Mouse (Mus musculus) heart, adult 2 months (tissue): ENCODE measurements around the gene Mlec. TPM values are rescaled to one million over a fixed set of nuclear protein-coding genes. Genes with fewer than 3 reads are reported as not detected.
"Not testable (repeated sequence)": the region's sequence is repeated elsewhere in the genome, so short reads cannot be mapped to it uniquely, and the experiment has no call there.

ENCODE experiments used
- DNase-seq, 2 experiments: peaks; one replicate each; pipeline ENCODE4 v3.0.0; 2021
- H3K27ac ChIP-seq: fragments of 200-600 bp; 2 replicates; pipeline ENCODE4 v1.8.1; 2022
- H3K27me3 ChIP-seq: fragments of 200-500 bp; 2 replicates; pipeline ENCODE4 v1.6.1; 2012; ENCODE audit warnings: mild to moderate bottlenecking, low read length, inconsistent platforms, mixed read lengths; ENCODE audit not compliant: control insufficient read depth, insufficient read depth
- H3K36me3 ChIP-seq: fragments of 200-500 bp; 2 replicates; pipeline ENCODE4 v1.6.1; 2012; ENCODE audit warnings: low read length, inconsistent platforms; ENCODE audit not compliant: control insufficient read depth, insufficient read depth
- H3K4me1 ChIP-seq: fragments of 200-500 bp; 2 replicates; pipeline ENCODE4 v1.6.1; 2011; ENCODE audit warnings: low read length; ENCODE audit not compliant: control insufficient read depth, insufficient read depth
- H3K4me3 ChIP-seq: fragments of 200-600 bp; 2 replicates; pipeline ENCODE4 v1.8.1; 2022
- H3K79me2 ChIP-seq: fragments of 200-500 bp; replicated peaks from 2 replicates; pipeline ENCODE4 v1.6.1; 2012; ENCODE audit warnings: mild to moderate bottlenecking, inconsistent platforms, low read length, moderate library complexity, mixed read lengths; ENCODE audit not compliant: control insufficient read depth, insufficient read depth
- H3K9ac ChIP-seq: fragments of 200-500 bp; 2 replicates; pipeline ENCODE4 v1.6.1; 2012; ENCODE audit warnings: low read depth, mild to moderate bottlenecking, control low read depth, inconsistent platforms, low read length, mixed read lengths
- CTCF ChIP-seq: fragments of 200-600 bp; IDR thresholded peaks from 2 replicates; pipeline ENCODE4 v1.8.1; 2022; ENCODE audit warnings: antibody characterized with exemption, mild to moderate bottlenecking, moderate library complexity
- EP300 ChIP-seq: fragments of 200-500 bp; IDR thresholded peaks from 2 replicates; pipeline ENCODE4 v1.6.1; 2011; ENCODE audit warnings: low read depth, low read length, control low read depth; ENCODE audit not compliant: insufficient read depth
- POLR2A ChIP-seq: fragments of 200-500 bp; IDR thresholded peaks from 2 replicates; pipeline ENCODE4 v1.6.1; 2011; ENCODE audit warnings: mild to moderate bottlenecking, low read depth, low read length, control low read depth; ENCODE audit not compliant: insufficient read depth
- WGBS: fragments of 180-500 bp; shearing (Covaris S2); methylation state at CpG from one replicate; pipeline ENCODE4 v1.1.7; 2018; 5-methylcytosine and 5-hydroxymethylcytosine counted together
- intact Hi-C: fragments of 180-260 bp; cut with DNase I; formaldehyde crosslinking; loops from one replicate; pipeline ENCODE4 v1.15.1; 2025
- polyA plus RNA-seq: library from polyadenylated mRNA; depleted of rRNA; stranded (reverse); fragments of >200 nt; gene quantifications from 2 replicates; pipeline ENCODE4 v1.2.3, GENCODE M21; 2012
- total RNA-seq, 2 experiments: library from RNA; stranded (reverse); gene quantifications; 2 replicates each; pipeline ENCODE4 v1.2.3; 2021

Mlec gene
- total and polyA plus RNA-seq, 3 experiments: 40.4 to 80.6 (median 74.6) TPM

GRCm38 (mm10) chr5:115149675-115150459 is 8.1 kb downstream of the Mlec start:
- Histone ChIP-seq H3K4me1 (peaks cover 18% of the 10 kb centered on the region), H3K9ac (no peak overlapping the region), H3K4me3 (no peak overlapping the region), H3K79me2 (peaks cover 4% of the 10 kb centered on the region; the same call in 1 of the 2 replicates), H3K36me3 (0 out of 2 replicates have a peak, but pooled peaks cover 4% of the 10 kb centered on the region), H3K27me3 (no peaks in the 10 kb centered on the region), H3K27ac (no peak overlapping the region)
- TF ChIP-seq EP300 (no peak), POLR2A (no peak), CTCF (no peak)
- DNase-seq: peak in 1 of 2 experiments; percentile 12
- 93% methylated on average over 14 of the region's 14 CpGs for WGBS
- intact Hi-C loops: no loop called here

- H3K4me3 ChIP-seq, H3K27me3 ChIP-seq, intact Hi-C loops, H3K79me2 ChIP-seq, DNase-seq, H3K9ac ChIP-seq, H3K27ac ChIP-seq, H3K36me3 ChIP-seq: not testable (repeated sequence)
- no CpG with 5 or more reads among the region's 1 CpGs for WGBS
- peaks cover 17% of the 10 kb centered on the region for H3K4me1 ChIP-seq
Measured at GRCm38 (mm10) chr5:115148872-115149271, 9.1 kb downstream of the Mlec start.

- no peak overlapping the region for H3K27ac ChIP-seq
- 91% methylated on average over 8 of the region's 8 CpGs for WGBS
- no peak overlapping the region for H3K9ac ChIP-seq
- 0 out of 2 replicates have a peak, but pooled peaks cover under 1% of the 10 kb centered on the region for H3K79me2 ChIP-seq
- TF ChIP-seq POLR2A (no peak), EP300 (no peak), CTCF (no peak)
- peaks cover 21% of the 10 kb centered on the region for H3K4me1 ChIP-seq
- intact Hi-C loops: no loop called here
- H3K27me3 ChIP-seq: no peaks in the 10 kb centered on the region
- 0 out of 2 replicates have a peak, but pooled peaks cover 4% of the 10 kb centered on the region for H3K36me3 ChIP-seq
- DNase-seq: no peak
- no peak overlapping the region for H3K4me3 ChIP-seq
Measured at GRCm38 (mm10) chr5:115148378-115148777, 9.6 kb downstream of the Mlec start.

GRCm38 (mm10) chr5:115147388-115147787 is 10.6 kb downstream of the Mlec start:
- Histone ChIP-seq H3K79me2 (no peaks in the 10 kb centered on the region), H3K27ac (peak overlapping the region; percentile 78), H3K4me1 (peaks cover 20% of the 10 kb centered on the region), H3K4me3 (no peak overlapping the region), H3K9ac (no peak overlapping the region), H3K36me3 (0 out of 2 replicates have a peak, but pooled peaks cover 4% of the 10 kb centered on the region), H3K27me3 (no peaks in the 10 kb centered on the region)
- intact Hi-C loops: no loop called here
- TF ChIP-seq POLR2A (no peak), EP300 (no peak), CTCF (no peak)
- 67% methylated on average over 3 of the region's 3 CpGs for WGBS
- peak in 1 of 2 experiments; percentile 12 for DNase-seq

- Histone ChIP-seq H3K4me1 (peaks cover 19% of the 10 kb centered on the region), H3K36me3 (0 out of 2 replicates have a peak, but pooled peaks cover 4% of the 10 kb centered on the region), H3K27ac (peak overlapping the region; percentile 78), H3K4me3 (no peak overlapping the region), H3K27me3 (no peaks in the 10 kb centered on the region), H3K79me2 (no peaks in the 10 kb centered on the region), H3K9ac (no peak overlapping the region)
- intact Hi-C loops: no loop called here
- peak in 1 of 2 experiments; percentile 12 for DNase-seq
- TF ChIP-seq EP300: no peak
- TF ChIP-seq POLR2A: no peak
- no peak for TF ChIP-seq CTCF
Measured at GRCm38 (mm10) chr5:115146747-115147130, 11.2 kb downstream of the Mlec start.

- H3K27ac ChIP-seq: peak overlapping the region; percentile 78
- peaks cover 16% of the 10 kb centered on the region for H3K4me1 ChIP-seq
- 53% methylated on average over 6 of the region's 6 CpGs for WGBS
- TF ChIP-seq CTCF (no peak), EP300 (no peak), POLR2A (no peak)
- no peak overlapping the region for H3K4me3 ChIP-seq
- intact Hi-C loops: no loop called here
- H3K9ac ChIP-seq: no peak overlapping the region
- DNase-seq: peak in 1 of 2 experiments; percentile 10
- no peaks in the 10 kb centered on the region for H3K79me2 ChIP-seq
- 0 out of 2 replicates have a peak, but pooled peaks cover 4% of the 10 kb centered on the region for H3K36me3 ChIP-seq
- no peaks in the 10 kb centered on the region for H3K27me3 ChIP-seq
Measured at GRCm38 (mm10) chr5:115145976-115146746, 11.8 kb downstream of the Mlec start.
